Mouse (Mus musculus): ENCODE measurements at regions not wholly inside any gene's neighbourhood (a gene's known extent, or its start where the extent isn't known, plus 50 kb on each side); places are given as distances from the start of the nearest gene placed in this dataset.

GRCm38 (mm10) chr9:9606322-9606721 is 367.4 kb upstream of the Arhgap42 start:
- no peak overlapping the region for H3K4me2 ChIP-seq
- no peak overlapping the region for H3K4me3 ChIP-seq (ENCODE audit: low read depth, low read length)
- H3K9ac ChIP-seq (ENCODE audit: low read depth, low read length), result no peak overlapping the region
- ATAC-seq (replicated peaks; ENCODE audit: low FRiP score) (no peak), DNase-seq (ENCODE audit: low spot score) (no peak)
- no peaks in the 10 kb centered on the region for H3K27me3 ChIP-seq (replicated peaks; ENCODE audit: control insufficient read depth, insufficient read depth, low read length)
- H3K36me3 ChIP-seq (ENCODE audit: control insufficient read depth, insufficient read depth, low read length), result no peaks in the 10 kb centered on the region
- 81% methylated on average over 1 of the region's 1 CpGs for WGBS
- H3K9me3 ChIP-seq (ENCODE audit: control insufficient read depth, low read length), result no peaks in the 10 kb centered on the region
- no peak overlapping the region for H3K27ac ChIP-seq (ENCODE audit: low read depth, low read length)
- no peaks in the 10 kb centered on the region for H3K4me1 ChIP-seq (replicated peaks; ENCODE audit: control insufficient read depth, insufficient read depth, low read length)

GRCm38 (mm10) chr9:9591263-9591662 is 352.4 kb upstream of the Arhgap42 start:
- Histone ChIP-seq H3K4me2 (no peak overlapping the region), H3K4me1 (replicated peaks; ENCODE audit: control insufficient read depth, insufficient read depth, low read length) (no peaks in the 10 kb centered on the region), H3K4me3 (ENCODE audit: low read depth, low read length) (no peak overlapping the region), H3K9me3 (ENCODE audit: control insufficient read depth, low read length) (no peaks in the 10 kb centered on the region), H3K27ac (ENCODE audit: low read depth, low read length) (no peak overlapping the region), H3K9ac (ENCODE audit: low read depth, low read length) (no peak overlapping the region), H3K36me3 (ENCODE audit: control insufficient read depth, insufficient read depth, low read length) (no peaks in the 10 kb centered on the region), H3K27me3 (replicated peaks; ENCODE audit: control insufficient read depth, insufficient read depth, low read length) (no peaks in the 10 kb centered on the region)
- no peak for DNase-seq (ENCODE audit: low spot score)
- no peak for ATAC-seq (replicated peaks; ENCODE audit: low FRiP score)

- DNase-seq (ENCODE audit: low spot score), result no peak
- Histone ChIP-seq H3K9ac (ENCODE audit: low read depth, low read length) (no peak overlapping the region), H3K27ac (ENCODE audit: low read depth, low read length) (no peak overlapping the region), H3K4me1 (replicated peaks; ENCODE audit: control insufficient read depth, insufficient read depth, low read length) (no peaks in the 10 kb centered on the region), H3K27me3 (replicated peaks; ENCODE audit: control insufficient read depth, insufficient read depth, low read length) (no peaks in the 10 kb centered on the region), H3K36me3 (ENCODE audit: control insufficient read depth, insufficient read depth, low read length) (no peaks in the 10 kb centered on the region), H3K4me2 (no peak overlapping the region), H3K9me3 (ENCODE audit: control insufficient read depth, low read length) (no peaks in the 10 kb centered on the region), H3K4me3 (ENCODE audit: low read depth, low read length) (no peak overlapping the region)
- no peak for ATAC-seq (replicated peaks; ENCODE audit: low FRiP score)
- WGBS, result 74% methylated on average over 2 of the region's 2 CpGs
Measured at GRCm38 (mm10) chr9:9583011-9583605, 344.2 kb upstream of the Arhgap42 start.

GRCm38 (mm10) chr9:9582301-9583010 is 343.6 kb upstream of the Arhgap42 start:
- no peak overlapping the region for H3K4me2 ChIP-seq
- WGBS, result 70% methylated on average over 3 of the region's 3 CpGs
- no peaks in the 10 kb centered on the region for H3K4me1 ChIP-seq (replicated peaks; ENCODE audit: control insufficient read depth, insufficient read depth, low read length)
- no peaks in the 10 kb centered on the region for H3K27me3 ChIP-seq (replicated peaks; ENCODE audit: control insufficient read depth, insufficient read depth, low read length)
- ATAC-seq (replicated peaks; ENCODE audit: low FRiP score), result no peak
- no peak for DNase-seq (ENCODE audit: low spot score)
- H3K27ac ChIP-seq (ENCODE audit: low read depth, low read length), result no peak overlapping the region
- no peak overlapping the region for H3K9ac ChIP-seq (ENCODE audit: low read depth, low read length)
- no peak overlapping the region for H3K4me3 ChIP-seq (ENCODE audit: low read depth, low read length)
- H3K36me3 ChIP-seq (ENCODE audit: control insufficient read depth, insufficient read depth, low read length), result no peaks in the 10 kb centered on the region
- no peaks in the 10 kb centered on the region for H3K9me3 ChIP-seq (ENCODE audit: control insufficient read depth, low read length)

GRCm38 (mm10) chr9:9568040-9568649 is 329.2 kb upstream of the Arhgap42 start:
- Histone ChIP-seq H3K27ac (ENCODE audit: low read depth, low read length) (no peak overlapping the region), H3K27me3 (replicated peaks; ENCODE audit: control insufficient read depth, insufficient read depth, low read length) (no peaks in the 10 kb centered on the region), H3K9me3 (ENCODE audit: control insufficient read depth, low read length) (no peaks in the 10 kb centered on the region), H3K4me1 (replicated peaks; ENCODE audit: control insufficient read depth, insufficient read depth, low read length) (no peaks in the 10 kb centered on the region), H3K36me3 (ENCODE audit: control insufficient read depth, insufficient read depth, low read length) (no peaks in the 10 kb centered on the region), H3K4me3 (ENCODE audit: low read depth, low read length) (no peak overlapping the region), H3K9ac (ENCODE audit: low read depth, low read length) (no peak overlapping the region), H3K4me2 (no peak overlapping the region)
- 83% methylated on average over 5 of the region's 5 CpGs for WGBS
- no peak for ATAC-seq (replicated peaks; ENCODE audit: low FRiP score)
- no peak for DNase-seq (ENCODE audit: low spot score)

- no peak for ATAC-seq (replicated peaks; ENCODE audit: low FRiP score)
- Histone ChIP-seq H3K9me3 (ENCODE audit: control insufficient read depth, low read length) (no peaks in the 10 kb centered on the region), H3K9ac (ENCODE audit: low read depth, low read length) (no peak overlapping the region), H3K27me3 (replicated peaks; ENCODE audit: control insufficient read depth, insufficient read depth, low read length) (no peaks in the 10 kb centered on the region), H3K36me3 (ENCODE audit: control insufficient read depth, insufficient read depth, low read length) (no peaks in the 10 kb centered on the region), H3K4me2 (no peak overlapping the region), H3K27ac (ENCODE audit: low read depth, low read length) (no peak overlapping the region), H3K4me1 (replicated peaks; ENCODE audit: control insufficient read depth, insufficient read depth, low read length) (no peaks in the 10 kb centered on the region), H3K4me3 (ENCODE audit: low read depth, low read length) (no peak overlapping the region)
- no peak for DNase-seq (ENCODE audit: low spot score)
Measured at GRCm38 (mm10) chr9:9564551-9564950, 325.6 kb upstream of the Arhgap42 start.

GRCm38 (mm10) chr9:9548657-9549056 is 309.8 kb upstream of the Arhgap42 start:
- ATAC-seq (replicated peaks; ENCODE audit: low FRiP score) (no peak), DNase-seq (ENCODE audit: low spot score) (no peak)
- no peaks in the 10 kb centered on the region for H3K9me3 ChIP-seq (ENCODE audit: control insufficient read depth, low read length)
- no peaks in the 10 kb centered on the region for H3K36me3 ChIP-seq (ENCODE audit: control insufficient read depth, insufficient read depth, low read length)
- no peak overlapping the region for H3K27ac ChIP-seq (ENCODE audit: low read depth, low read length)
- no peak overlapping the region for H3K4me2 ChIP-seq
- H3K9ac ChIP-seq (ENCODE audit: low read depth, low read length), result no peak overlapping the region
- no peak overlapping the region for H3K4me3 ChIP-seq (ENCODE audit: low read depth, low read length)
- no peaks in the 10 kb centered on the region for H3K27me3 ChIP-seq (replicated peaks; ENCODE audit: control insufficient read depth, insufficient read depth, low read length)
- H3K4me1 ChIP-seq (replicated peaks; ENCODE audit: control insufficient read depth, insufficient read depth, low read length), result no peaks in the 10 kb centered on the region

GRCm38 (mm10) chr9:9547570-9547969 is 308.7 kb upstream of the Arhgap42 start:
- no peak overlapping the region for H3K4me2 ChIP-seq
- no peak overlapping the region for H3K27ac ChIP-seq (ENCODE audit: low read depth, low read length)
- DNase-seq (ENCODE audit: low spot score) (no peak), ATAC-seq (replicated peaks; ENCODE audit: low FRiP score) (no peak)
- H3K4me1 ChIP-seq (replicated peaks; ENCODE audit: control insufficient read depth, insufficient read depth, low read length), result no peaks in the 10 kb centered on the region
- no peaks in the 10 kb centered on the region for H3K27me3 ChIP-seq (replicated peaks; ENCODE audit: control insufficient read depth, insufficient read depth, low read length)
- H3K9me3 ChIP-seq (ENCODE audit: control insufficient read depth, low read length), result no peaks in the 10 kb centered on the region
- H3K4me3 ChIP-seq (ENCODE audit: low read depth, low read length), result no peak overlapping the region
- H3K9ac ChIP-seq (ENCODE audit: low read depth, low read length), result no peak overlapping the region
- H3K36me3 ChIP-seq (ENCODE audit: control insufficient read depth, insufficient read depth, low read length), result no peaks in the 10 kb centered on the region
- 75% methylated on average over 3 of the region's 3 CpGs for WGBS

GRCm38 (mm10) chr9:9547121-9547520 is 308.2 kb upstream of the Arhgap42 start:
- no peak overlapping the region for H3K4me3 ChIP-seq (ENCODE audit: low read depth, low read length)
- DNase-seq (ENCODE audit: low spot score) (no peak), ATAC-seq (replicated peaks; ENCODE audit: low FRiP score) (no peak)
- H3K9ac ChIP-seq (ENCODE audit: low read depth, low read length), result no peak overlapping the region
- 60% methylated on average over 2 of the region's 2 CpGs for WGBS
- no peaks in the 10 kb centered on the region for H3K36me3 ChIP-seq (ENCODE audit: control insufficient read depth, insufficient read depth, low read length)
- no peaks in the 10 kb centered on the region for H3K27me3 ChIP-seq (replicated peaks; ENCODE audit: control insufficient read depth, insufficient read depth, low read length)
- H3K4me1 ChIP-seq (replicated peaks; ENCODE audit: control insufficient read depth, insufficient read depth, low read length), result no peaks in the 10 kb centered on the region
- no peak overlapping the region for H3K4me2 ChIP-seq
- no peak overlapping the region for H3K27ac ChIP-seq (ENCODE audit: low read depth, low read length)
- no peaks in the 10 kb centered on the region for H3K9me3 ChIP-seq (ENCODE audit: control insufficient read depth, low read length)
